Mouse (Mus musculus) CD4-positive, CD25-positive, alpha-beta regulatory T cell, adult 4 months (primary cell): ENCODE data around the gene Prss44. TPM values are rescaled to one million over a fixed set of nuclear protein-coding genes. Genes with fewer than 3 reads are reported as not detected.
"Not testable (repeated sequence)": the region's sequence is repeated elsewhere in the genome, so short reads cannot be mapped to it uniquely, and the experiment has no call there.

Experiments
- ATAC-seq: one replicate; pipeline ENCODE4 v1.8.0; 2017
- polyA plus RNA-seq, 2 experiments: library from polyadenylated mRNA; unstranded; fragments of 100-300 nt; shearing (Covaris generic); gene quantifications; one replicate each; pipeline ENCODE4 v1.2.1; 2017

Prss44 gene
- polyA plus RNA-seq: not detected

DNA sequence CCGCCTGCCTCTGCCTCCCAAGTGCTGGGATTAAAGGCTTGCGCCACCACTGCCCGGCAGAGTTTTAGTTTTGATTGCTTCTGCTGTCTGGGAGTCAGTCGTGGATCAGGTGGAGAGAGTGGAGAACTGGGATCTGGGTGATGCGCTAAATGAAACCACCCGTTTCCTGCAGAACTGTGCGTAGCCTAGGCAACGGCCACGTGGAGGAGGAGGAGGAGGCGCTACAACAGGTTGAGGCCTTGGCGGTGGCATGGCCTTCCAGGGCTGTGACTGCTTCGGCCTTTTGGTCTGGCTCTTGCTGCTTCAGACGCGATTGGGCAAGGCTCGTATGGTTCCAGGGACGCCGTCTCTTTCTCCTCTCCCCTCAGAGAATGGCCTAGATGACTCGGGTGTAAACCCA is at the start of gene Prss44:
Gene Prss44, plus strand, starts transcription at position 206 of the 400 bp plus-strand sequence.
- ATAC-seq: no peak

DNA sequence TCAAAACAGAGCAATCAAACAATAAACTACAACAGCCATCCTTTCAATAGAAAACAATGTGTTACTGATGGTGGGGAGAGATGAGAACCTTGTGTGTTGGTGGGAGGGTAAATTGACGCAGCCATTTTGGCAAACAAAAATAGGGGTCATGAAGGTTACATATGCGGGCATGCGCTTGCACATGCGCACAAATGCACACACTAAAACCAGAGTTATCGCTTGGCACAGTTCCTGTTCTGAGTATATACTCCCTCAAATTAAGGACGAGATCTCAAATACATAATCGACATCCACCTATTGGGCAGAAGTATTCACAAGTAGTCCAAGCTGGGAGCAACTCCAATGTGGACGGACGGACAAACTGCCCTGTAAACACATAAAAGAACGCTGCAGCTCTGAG is 41.5 kb upstream of the Prss44 start:
- no peak for ATAC-seq

DNA sequence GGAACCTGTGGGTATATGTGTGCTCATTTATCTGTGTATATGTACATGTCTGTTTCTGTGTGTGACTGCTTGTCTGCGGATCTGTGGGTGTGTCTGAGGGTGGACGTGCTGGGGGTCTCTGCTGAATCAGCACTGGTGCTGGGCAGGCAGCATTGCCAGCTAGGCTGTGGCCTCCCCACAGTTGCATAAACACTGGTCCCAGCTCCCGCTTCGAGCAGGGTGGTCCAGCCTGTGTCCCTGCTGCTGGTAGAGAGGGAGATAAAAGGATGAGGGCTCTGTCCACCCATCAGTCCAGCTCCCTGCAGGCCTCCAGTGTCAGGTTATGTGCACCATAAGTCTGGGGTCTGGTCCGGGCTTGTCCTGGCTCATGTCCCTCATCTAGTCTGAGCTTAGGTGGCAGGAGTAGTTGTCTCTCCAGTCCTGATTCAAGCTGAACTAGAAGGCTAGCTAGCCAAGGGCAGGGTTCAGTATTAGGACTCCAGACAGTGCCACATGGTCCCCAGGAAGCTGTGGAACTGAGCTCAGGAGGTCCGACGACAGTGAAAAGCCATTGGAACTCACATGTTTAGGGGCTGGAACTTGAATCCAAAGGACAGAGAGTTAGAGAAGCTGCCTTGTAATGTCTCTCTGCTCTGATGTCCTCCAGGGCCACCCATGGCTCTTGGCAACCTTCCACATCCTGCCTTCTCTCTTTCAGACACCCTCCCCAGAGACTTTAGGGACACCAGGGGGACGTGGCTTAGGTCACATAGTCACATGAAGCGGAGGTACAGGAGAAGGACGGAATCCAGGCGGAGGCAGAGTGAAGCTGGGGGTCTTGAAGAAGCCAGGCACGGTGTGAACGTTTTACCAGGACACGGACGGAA is 39.2 kb upstream of the Prss44 start:
- no peak for ATAC-seq

DNA sequence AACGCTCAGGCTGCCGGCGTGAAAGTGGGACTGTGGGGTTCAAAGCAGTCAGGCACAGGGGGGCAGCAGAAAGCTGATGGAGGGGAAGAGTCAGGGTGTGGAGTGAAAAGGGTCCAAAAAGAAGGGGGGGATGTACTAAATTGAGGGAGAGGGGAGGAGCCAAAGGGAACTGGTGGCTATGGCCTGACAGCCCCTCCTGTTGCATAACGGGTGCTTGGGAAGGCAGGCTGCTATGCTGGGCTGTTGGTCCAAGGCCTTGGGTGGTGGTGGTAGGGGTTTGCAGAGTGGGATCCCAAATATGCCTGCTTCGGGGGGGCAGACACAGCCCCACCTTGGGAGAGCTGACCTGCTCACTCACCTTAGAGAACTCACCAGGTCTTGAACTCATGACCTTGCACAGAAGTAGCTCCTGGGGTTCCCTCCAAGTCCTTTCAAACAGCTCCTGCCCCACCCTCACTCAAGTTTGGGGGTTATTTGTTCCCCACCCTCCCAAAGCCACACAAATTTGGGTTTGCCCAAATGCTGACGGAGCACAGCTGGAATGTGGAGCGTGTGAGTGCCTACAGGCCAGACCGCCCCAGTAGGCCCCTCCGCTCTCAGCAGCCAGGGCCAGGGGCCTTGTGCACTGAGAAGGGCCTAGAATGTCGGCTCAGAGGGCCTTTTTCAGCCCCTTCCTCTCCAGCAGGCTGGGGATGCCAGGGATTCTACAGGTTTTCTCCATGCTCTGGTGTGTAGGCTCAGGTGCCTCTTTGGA is 38.3 kb upstream of the Prss44 start:
- ATAC-seq: no peak

DNA sequence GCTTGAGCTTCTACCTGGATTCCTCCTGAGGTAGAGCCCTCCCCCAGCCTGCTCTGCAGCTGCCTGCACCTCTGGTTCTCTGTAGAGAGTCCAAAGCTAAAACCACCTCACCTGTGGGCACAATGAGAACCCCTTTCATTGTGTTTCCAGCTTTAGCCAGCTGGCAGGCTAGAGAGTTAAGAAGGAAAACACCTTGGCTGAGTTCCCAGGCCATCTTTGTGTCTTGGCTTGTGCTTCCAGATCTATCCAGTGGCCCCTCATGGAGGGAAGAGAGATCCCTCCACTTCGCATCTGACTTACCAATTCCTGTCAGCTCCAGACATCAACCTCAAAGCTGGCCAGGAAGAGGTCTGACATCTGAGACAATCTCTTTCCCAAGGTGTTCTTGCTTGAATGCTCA is 35.7 kb upstream of the Prss44 start:
- ATAC-seq: no peak

DNA sequence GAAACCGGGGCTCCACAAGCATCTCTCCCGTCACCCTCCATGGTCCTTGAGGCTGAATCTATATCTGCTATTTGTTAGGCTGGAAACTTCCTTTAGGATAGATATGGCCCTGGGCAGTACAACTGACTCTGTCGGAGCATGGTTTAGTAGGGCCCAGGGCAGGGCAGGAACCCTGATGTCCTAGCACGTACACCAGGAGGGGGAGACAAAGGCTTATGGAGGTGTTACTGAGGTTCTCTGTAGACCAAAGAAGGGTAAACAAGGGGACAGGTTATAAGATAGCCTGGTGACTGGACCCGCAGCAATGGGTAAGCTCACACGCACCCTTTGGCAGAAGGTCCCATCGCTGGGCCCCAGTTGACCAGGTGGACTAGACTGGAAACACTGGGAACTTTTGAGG is 35.2 kb upstream of the Prss44 start:
- ATAC-seq: no peak

DNA sequence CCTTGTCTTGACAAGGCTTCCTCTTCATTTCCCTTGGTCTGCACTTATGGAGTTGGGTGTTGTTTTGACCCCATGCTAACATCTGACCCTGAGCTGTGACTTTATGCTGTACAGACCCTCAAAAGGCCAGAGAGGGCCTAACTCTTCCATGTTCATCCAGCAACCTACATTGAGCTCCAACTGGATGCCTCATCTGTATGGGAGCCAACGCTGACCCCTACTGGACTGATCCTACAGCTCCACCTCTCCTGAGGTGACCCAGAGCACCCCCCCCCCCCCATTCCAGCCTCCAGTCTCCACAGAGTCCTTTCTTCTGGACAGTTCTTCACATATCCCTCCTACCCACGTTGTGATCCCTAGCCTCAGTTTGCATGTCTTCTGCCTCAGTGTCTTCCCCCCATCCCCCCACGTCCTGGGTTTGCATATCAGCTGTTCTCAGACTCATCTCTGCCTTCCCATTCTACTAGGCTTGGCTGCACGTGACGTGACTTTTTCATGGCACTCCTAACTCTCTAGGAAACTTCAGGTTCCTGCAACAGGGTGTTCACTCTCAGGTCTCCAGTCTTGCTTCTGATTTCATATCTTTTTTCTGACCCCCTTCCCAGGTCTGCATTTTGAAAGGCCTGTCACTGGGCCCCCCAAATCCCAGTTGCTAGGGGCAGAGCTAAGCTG is 34.4 kb upstream of the Prss44 start:
- ATAC-seq: no peak

DNA sequence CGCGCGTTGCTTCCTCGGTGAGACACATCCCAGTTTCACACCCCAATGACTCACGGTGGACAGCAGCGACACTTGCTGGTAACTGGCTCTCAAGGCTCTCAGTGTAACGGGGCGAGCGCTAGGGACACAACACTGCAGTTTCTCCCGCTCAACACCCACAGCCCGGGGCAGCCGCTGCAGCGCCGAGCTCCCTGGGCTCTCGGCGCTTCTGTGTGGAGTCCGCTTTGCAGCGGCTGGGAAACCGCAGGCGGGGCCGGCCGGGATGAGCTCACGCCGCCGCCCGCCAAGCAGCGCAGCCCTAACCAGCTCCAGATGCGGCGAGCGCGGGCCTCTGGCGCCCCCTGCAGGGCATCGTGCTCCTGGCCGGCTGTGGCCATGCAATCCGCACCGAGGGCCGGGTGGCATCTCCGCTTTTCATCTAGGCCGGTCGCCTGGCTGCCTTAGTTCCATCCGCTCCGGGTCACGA is 32.5 kb upstream of the Prss44 start:
- ATAC-seq: peak; percentile 91

DNA sequence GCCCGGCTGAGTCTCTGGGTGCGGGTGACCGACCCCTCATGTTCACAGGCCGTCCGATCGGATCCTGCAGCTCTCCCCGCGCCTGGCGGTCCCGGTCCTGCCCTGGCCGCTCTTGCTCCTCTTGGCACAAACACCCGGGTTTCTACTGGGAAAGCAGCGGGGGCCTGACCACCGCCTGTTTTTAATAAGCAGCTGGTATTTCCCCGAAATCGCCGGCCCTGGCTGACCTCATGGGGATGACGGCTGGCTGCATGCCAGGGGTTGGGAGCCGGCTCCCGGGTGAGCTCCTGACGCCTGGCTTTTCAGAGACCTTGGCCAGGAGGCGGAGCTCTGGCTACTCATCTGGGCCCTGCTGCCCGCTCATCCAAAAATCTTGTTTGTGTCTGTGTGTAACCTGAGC is 32.1 kb upstream of the Prss44 start:
- ATAC-seq: peak; percentile 7

DNA sequence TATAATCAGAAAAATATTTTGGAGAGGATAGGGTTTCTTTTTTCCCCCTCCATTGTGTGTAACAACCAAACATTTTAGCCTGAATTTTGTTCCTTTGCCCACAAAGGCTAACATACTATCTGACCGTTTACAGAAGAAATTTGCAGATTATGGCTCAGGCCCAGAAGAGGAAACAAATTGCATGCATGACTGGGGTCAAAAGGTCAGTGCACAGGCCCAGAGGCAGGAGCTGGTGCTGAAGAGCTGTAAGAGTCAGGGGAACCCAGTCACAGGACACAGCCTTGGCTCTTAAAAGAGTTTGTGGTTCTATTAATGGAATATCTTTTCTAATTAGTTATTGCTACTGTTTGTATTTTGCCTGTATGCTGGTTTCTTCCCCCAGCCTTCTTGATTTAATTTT is 30.2 kb upstream of the Prss44 start:
- no peak for ATAC-seq

DNA sequence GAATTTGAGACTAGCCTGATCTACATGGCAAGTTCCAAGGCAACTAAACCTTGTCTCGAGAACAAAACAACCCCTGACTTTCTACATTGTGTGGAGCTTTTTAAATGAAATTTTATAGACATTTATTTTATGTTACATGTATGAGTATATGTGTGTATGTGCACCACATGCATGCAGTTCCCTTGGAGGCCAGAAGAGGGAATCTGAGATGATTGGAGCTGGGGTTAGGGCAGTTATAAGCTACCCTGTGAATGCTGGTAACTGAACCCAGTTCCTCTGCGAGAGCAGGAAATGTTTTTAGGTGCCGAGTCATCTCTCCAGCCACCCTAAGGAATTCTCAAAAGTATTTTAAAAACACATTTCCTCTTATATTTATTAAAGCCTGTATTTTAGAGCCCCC is 25.6 kb upstream of the Prss44 start:
- no peak for ATAC-seq

DNA sequence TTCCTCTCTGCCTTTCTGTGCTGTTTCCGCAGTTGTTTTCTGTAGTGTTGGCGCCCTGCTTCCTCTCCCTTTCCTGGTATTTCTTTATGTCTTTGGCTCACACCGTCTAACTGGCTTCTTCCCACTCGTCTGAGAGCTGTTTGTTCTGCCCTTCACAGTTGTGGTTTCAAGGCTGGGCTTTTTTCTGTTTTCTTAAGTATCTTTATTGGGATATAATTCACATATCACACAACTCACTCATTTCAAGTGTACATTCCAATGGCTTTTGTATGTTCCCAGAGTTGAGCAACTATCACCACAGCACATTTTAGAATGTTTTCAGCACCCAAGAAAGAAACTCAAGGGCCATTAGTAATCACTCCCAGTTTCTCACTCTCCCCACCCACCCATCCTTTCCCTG is 23.3 kb upstream of the Prss44 start:
- no peak for ATAC-seq

DNA sequence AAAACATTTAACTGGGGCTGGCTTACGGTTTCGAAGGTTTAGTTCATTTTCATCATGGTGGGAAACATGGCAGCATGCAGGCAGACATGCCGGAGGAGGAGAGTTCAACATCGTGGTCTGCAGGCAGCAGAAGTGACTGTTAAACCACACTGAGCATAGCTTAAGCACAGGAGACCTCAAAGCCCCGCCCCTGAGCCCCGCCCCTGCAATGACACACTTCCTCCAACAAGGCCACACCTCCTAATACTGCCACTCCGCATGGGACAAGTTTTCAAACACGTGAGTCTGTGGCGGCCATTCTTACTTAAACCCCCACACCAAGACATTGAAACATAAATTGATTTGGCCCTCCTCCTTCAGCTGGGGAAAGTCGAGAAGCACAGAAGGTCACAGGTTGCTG is 16.8 kb upstream of the Prss44 start:
- no peak for ATAC-seq

DNA sequence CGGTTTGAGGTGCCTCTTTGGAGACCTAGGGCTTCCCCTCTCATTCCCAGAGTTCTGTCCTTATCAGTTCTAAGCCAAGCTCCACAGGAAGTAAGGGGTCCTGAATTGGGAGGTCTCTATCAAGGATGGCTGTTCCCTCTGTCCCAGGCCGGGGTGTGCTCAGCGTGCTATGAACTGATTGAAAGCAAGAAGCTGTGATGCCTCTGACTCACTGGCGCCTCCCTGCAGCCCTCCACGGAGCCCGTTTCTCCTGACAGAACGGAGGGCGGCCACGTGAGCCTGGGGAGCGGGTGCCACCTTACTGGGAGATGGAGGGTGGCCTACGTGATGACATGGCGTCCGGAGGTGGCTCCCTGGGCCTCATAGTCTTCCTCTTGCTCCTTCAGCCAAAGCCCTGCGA is 15.9 kb upstream of the Prss44 start, which contains the start of gene Prss42:
Gene Prss42, plus strand, starts transcription at position 301 of the 400 bp plus-strand sequence.
- no peak for ATAC-seq

DNA sequence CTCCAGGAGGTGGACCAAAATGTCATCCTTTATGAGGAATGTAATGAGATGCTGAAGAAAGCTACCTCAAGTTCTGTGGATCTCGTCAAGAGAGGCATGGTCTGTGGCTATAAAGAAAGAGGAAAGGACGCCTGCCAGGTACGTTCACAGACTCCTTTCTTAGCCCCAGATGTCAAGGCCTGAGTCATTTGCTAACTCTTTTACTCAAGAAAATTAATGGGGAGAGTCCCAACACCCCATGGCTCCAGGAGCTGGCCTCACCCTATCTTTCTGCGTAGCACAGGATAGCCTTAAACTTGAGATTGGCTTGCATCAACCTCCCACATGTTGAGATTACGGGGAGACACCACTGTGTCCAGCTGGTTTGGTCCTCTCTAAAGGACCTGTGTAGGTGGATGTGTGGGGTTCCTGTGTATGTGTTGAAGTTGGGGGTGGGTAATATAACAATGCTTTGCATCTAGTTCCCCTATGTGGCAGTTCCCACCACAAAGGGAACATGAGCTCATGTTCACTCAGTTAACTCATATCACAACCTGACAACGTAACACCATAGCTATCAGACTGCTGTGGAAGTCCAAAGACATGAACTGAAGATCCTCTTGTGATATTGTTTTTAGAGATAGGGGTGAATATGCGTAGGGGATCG is 12.8 kb upstream of the Prss44 start:
- ATAC-seq: no peak

DNA sequence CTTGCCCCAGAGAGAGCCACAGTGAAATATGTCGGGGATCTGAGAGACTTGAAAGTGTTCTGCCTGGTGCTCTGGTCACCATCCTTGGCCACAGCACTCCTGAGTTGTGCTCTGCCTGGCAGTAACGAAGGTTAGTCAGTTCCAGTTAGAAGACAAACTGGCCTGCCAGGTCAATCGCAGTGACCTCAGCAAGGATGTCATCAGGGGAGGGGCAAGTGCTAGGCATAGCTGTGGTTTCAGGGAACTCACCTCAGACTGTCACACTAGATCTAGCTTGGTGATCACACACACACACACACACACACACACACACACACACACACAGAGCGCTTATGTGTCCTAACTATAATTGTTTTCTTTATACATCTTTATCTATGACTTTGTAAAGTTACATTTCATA is 10.5 kb upstream of the Prss44 start:
- no peak for ATAC-seq

DNA sequence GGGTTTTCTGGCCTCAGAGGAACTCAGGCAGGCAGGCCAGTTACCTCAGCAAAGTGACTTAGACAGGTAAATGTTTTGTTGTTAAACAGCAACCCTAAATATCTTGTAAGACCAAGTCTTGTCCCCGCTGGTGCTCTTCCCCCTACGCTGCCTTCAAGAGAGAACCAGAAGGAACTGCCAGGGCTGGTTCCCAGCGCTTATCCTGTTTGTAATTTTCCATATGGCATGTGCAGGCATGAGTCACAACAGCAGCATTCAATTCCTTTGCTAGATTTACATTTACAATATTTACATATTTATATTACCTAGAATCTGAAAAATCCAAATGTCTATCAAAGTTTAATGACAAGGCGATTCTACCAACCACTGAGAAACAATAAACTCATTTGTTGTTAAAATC is 3.7 kb upstream of the Prss44 start:
- no peak for ATAC-seq

DNA sequence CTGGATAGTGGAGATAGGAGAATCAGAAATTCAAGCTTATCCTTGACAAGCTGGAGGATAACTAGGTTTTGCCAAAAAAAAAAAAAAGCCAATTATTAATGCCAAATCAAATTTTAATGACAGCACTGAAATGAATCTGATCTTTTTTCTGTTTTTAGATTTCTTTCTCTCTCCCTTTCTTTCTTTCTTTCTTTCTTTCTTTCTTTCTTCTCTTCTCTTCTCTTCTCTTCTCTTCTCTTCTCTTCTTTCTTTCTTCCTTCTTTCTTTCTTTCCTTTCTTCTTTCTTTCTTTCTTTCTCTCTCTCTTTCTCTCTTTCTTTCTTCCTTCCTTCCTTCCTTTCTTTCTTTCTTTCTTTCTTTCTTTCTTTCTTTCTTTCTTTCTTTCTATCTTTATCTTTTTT is 6.8 kb downstream of the Prss44 start:
- not testable (repeated sequence) for ATAC-seq

DNA sequence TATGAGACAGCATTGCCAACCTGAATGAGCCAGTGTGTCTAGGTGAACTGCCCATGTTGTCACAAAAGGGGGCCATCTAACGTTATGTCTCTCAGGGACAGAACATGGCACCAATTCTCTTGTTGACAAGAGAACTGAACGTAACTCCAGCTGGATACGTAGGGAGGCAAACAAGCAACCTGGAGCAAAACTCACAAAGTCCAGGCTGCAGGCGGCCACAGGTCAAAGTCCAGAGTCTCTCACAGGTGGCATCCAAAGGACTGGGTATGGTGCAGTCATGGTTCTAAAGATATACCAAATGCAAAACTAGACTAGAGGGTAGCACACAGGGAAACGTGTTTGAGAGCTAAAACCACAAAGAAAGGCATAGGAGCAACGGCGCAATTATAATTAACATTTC is 7.6 kb downstream of the Prss44 start:
- no peak for ATAC-seq

DNA sequence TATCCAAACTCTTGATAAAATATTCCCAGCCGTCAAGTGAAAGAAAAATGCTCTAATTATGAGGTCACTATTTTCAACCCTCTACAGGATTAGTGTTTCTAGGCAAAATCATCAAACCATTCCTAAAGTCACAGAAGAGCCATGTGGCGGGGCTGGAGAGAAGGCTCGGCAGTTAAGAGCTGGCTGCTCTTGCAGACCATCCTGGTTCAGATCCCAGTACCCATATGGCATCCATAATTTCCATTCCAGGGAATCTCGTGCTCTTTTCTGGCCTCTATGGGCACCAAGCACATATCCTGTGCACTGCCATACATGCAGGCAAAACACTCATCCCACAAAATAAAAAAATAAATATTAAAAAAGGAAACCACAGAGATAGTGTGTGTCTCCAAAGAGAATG is 11.6 kb downstream of the Prss44 start:
- no peak for ATAC-seq

DNA sequence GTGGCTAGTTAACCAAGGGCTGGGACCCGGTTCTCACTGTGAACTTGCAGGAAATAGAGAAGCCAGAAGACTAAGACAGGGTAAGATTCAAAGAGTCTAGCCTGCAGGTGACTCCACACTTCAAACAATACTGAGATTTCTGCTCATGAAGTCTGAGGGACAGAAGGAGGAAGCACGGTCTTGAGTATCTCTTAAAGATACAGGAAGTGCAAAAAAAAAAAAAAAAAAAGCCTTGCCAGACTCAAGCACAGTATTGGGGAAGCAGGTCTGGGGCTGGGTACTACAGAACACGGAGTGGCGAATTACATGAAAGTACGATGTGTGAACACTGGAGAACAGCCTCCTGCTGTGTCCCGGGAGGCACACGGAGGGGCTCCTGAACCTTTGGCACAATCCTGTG is 12.0 kb downstream of the Prss44 start:
- no peak for ATAC-seq

DNA sequence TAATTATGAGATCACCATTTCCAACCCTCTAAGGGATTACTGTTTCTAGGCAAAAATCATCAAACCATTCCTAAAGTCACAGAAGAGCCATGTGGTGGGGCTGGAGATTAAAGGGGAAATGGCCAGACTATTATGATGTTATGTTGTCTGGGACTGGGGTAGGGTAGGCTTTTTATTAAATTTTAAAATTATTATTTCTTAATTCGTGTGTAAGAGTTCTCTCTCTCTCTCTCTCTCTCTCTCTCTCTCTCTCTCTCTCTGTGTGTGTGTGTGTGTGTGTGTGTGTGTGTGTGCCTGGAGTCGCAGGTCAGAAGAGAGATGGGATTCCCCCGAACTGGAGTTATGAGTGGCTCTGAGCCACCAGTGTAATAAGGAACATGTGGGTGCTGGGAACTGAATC is 12.6 kb downstream of the Prss44 start, which contains the start of gene Prss43:
Gene Prss43, plus strand, starts transcription at position 301 of the 400 bp plus-strand sequence.
- no peak for ATAC-seq

DNA sequence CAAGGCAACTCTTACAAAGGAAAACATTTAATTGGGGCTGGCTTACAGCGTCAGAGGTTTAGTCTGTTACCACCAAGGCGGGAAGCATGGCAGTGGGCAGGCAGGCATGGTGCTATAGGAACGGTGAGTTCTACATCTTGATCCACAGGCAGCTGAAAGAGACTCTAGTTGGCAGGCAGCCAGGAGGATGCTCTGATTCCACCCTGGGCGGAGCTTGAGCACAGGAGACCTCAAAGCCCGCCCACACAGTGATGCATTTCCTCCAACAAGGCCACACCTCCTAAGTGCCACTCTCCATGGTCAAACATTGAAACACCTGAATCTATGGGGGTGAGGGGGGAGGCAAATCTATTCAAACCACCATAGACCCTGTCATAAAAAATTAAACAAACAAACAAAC is 19.2 kb downstream of the Prss44 start:
- ATAC-seq: no peak
